In genomic region chr11:11872140-11872795, GRCm38 (mm10) we compare ENCODE assay signal across 8 mouse cellular contexts. TPM values are rescaled to one million over a fixed set of nuclear protein-coding genes. Genes with fewer than 3 reads are reported as not detected.
DNase-seq lines count a peak whose midpoint lies in the region; ATAC-seq and TF ChIP-seq lines count a peak whose summit lies in the region.
"Had no signal": no experiment of that assay in that cellular context is flagged by ENCODE, and none has a peak within 500 bp of the region (broad histone marks: within the 10 kb centered on the region; RNA-seq: fewer than 3 reads in every experiment).

No protein-coding gene starts in this region.

- peak overlapping the region; percentile 42; the same call in 1 of the 2 replicates for H3K27ac ChIP-seq in kidney, embryonic 14.5 days (ENCODE audit: low read depth, low read length)
- H3K27ac ChIP-seq in embryonic facial prominence, embryonic 10.5 days (replicated peaks) = peak overlapping the region; percentile 91
- peak overlapping the region; percentile 93 for H3K27ac ChIP-seq in limb, embryonic 15.5 days

- no peak overlapping the region for H3K4me2 ChIP-seq in kidney, embryonic 14.5 days (replicated peaks; ENCODE audit: low read depth, low read length)
- no peak overlapping the region for H3K4me2 ChIP-seq in limb, embryonic 15.5 days
- H3K4me2 ChIP-seq: hindbrain, embryonic 13.5 days had no signal

- WGBS in kidney, embryonic 14.5 days = 86% methylated on average over 3 of the region's 3 CpGs
- 89% methylated on average over 3 of the region's 3 CpGs for WGBS in embryonic facial prominence, embryonic 10.5 days
- 55% methylated on average over 3 of the region's 3 CpGs for WGBS in limb, embryonic 15.5 days

- no peak overlapping the region for H3K9ac ChIP-seq in kidney, embryonic 14.5 days (ENCODE audit: low read depth, low read length)
- H3K9ac ChIP-seq in limb, embryonic 15.5 days = no peak overlapping the region
- H3K9ac ChIP-seq: hindbrain, embryonic 13.5 days had no signal

- H3K4me1 ChIP-seq in kidney, embryonic 14.5 days (ENCODE audit: control insufficient read depth, insufficient read depth, low read length) = peaks cover 24% of the 10 kb centered on the region
- peaks cover 40% of the 10 kb centered on the region for H3K4me1 ChIP-seq in E14TG2a.4 (replicated peaks; ENCODE audit: low read depth, low read length)
- peaks cover 62% of the 10 kb centered on the region for H3K4me1 ChIP-seq in embryonic facial prominence, embryonic 10.5 days
- H3K4me1 ChIP-seq in limb, embryonic 15.5 days = peaks cover 50% of the 10 kb centered on the region

- H3K36me3 ChIP-seq in kidney, embryonic 14.5 days (ENCODE audit: control insufficient read depth, insufficient read depth, low read length) = no peaks in the 10 kb centered on the region
- H3K36me3 ChIP-seq in E14TG2a.4 (ENCODE audit: insufficient read depth, low read length) = no peaks in the 10 kb centered on the region
- no peaks in the 10 kb centered on the region for H3K36me3 ChIP-seq in embryonic facial prominence, embryonic 10.5 days (replicated peaks)
- no peaks in the 10 kb centered on the region for H3K36me3 ChIP-seq in limb, embryonic 15.5 days
- H3K36me3 ChIP-seq: hindbrain, embryonic 13.5 days had no signal

- H3K9me3 ChIP-seq in kidney, embryonic 14.5 days (ENCODE audit: control insufficient read depth, low read length) = no peaks in the 10 kb centered on the region
- no peaks in the 10 kb centered on the region for H3K9me3 ChIP-seq in E14TG2a.4 (ENCODE audit: low read length)
- no peaks in the 10 kb centered on the region for H3K9me3 ChIP-seq in embryonic facial prominence, embryonic 10.5 days
- no peaks in the 10 kb centered on the region for H3K9me3 ChIP-seq in limb, embryonic 15.5 days
- H3K9me3 ChIP-seq: hindbrain, embryonic 13.5 days had no signal

- no peak for TF ChIP-seq CTCF in E14TG2a.4 (conservative IDR thresholded peaks at IDR 0.05; ENCODE audit: low read length)

- no peaks in the 10 kb centered on the region for H3K27me3 ChIP-seq in kidney, embryonic 14.5 days (ENCODE audit: control insufficient read depth, insufficient read depth, low read length)
- H3K27me3 ChIP-seq in E14TG2a.4 (ENCODE audit: insufficient read depth, low read length) = peaks cover 3% of the 10 kb centered on the region
- 0 out of 2 replicates have a peak, but pooled peaks cover 4% of the 10 kb centered on the region for H3K27me3 ChIP-seq in embryonic facial prominence, embryonic 10.5 days (replicated peaks; ENCODE audit: low read depth, poor library complexity, severe bottlenecking)
- no peaks in the 10 kb centered on the region for H3K27me3 ChIP-seq in limb, embryonic 15.5 days

- no peak for ATAC-seq in kidney, embryonic 14.5 days (ENCODE audit: low FRiP score, low TSS enrichment)
- peak; percentile 21; the same call in 1 of the 2 replicates for ATAC-seq in limb, embryonic 15.5 days (ENCODE audit: insufficient number of reproducible peaks, low FRiP score, low TSS enrichment, low read depth)

- no peak overlapping the region for H3K4me3 ChIP-seq in kidney, embryonic 14.5 days (ENCODE audit: low read length)
- H3K4me3 ChIP-seq in E14TG2a.4 (replicated peaks; ENCODE audit: low read length) = peak overlapping the region; percentile 41; the same call in 1 of the 2 replicates
- no peak overlapping the region for H3K4me3 ChIP-seq in embryonic facial prominence, embryonic 10.5 days
- no peak overlapping the region for H3K4me3 ChIP-seq in limb, embryonic 15.5 days
- H3K4me3 ChIP-seq: hindbrain, embryonic 13.5 days had no signal

- DNase-seq in kidney, postnatal 14 days = no peak
- DNase-seq in embryonic facial prominence, embryonic 10.5 days (ENCODE audit: low spot score) = no peak
- no peak for DNase-seq in embryo, embryonic 9.5 days (ENCODE audit: extremely low spot score)
- DNase-seq in frontal cortex, postnatal 14 days (ENCODE audit: low spot score in 2 of 2) = no peak

RNA-seq across cellular contexts. Expression of gene Ddc, which starts 25.7 kb away (rescaled TPM):
- polyA plus RNA-seq in kidney, embryonic 14.5 days (2014; fragmentation: Nextera tagmentation; extraction: Ambion mirVana) = 7.1 and 8.4 TPM in 2 replicates
- 6.9 and 8.8 TPM in 2 replicates for polyA plus RNA-seq in embryonic facial prominence, embryonic 10.5 days (2016; fragmentation: Nextera tagmentation; extraction: Ambion mirVana)
- 17.6 and 35.9 TPM in 2 replicates for polyA plus RNA-seq in limb, embryonic 15.5 days (2015; fragmentation: Nextera tagmentation; extraction: Ambion mirVana)

Comparison
In these comparisons a context has a peak if more than half of its experiments do, and no peak if none do; other contexts are left out.
1. H3K27ac ChIP-seq: peak in every context shown above with its lines; median percentile 93 in limb, embryonic 15.5 days; 91 in embryonic facial prominence, embryonic 10.5 days; 42 in kidney, embryonic 14.5 days.